Comparison of ENCODE assay signal across 22 mouse cellular contexts in genomic region chr14:34293641-34294040, GRCm38 (mm10).
"Had no signal": no experiment of that assay in that cellular context is flagged by ENCODE, and none has a peak within 500 bp of the region (broad histone marks: within the 10 kb centered on the region; RNA-seq: fewer than 3 reads in every experiment).

No protein-coding gene starts in this region.

- H3K36me3 ChIP-seq: intestine, embryonic 15.5 days; limb, embryonic 10.5 days; limb, embryonic 13.5 days; liver, embryonic 12.5 days; liver, embryonic 15.5 days; lung, embryonic 15.5 days; neural tube, embryonic 12.5 days; neural tube, embryonic 15.5 days had no signal

- H3K27ac ChIP-seq: intestine, embryonic 15.5 days; layer of hippocampus, adult 2 months; limb, embryonic 10.5 days; limb, embryonic 13.5 days; liver, embryonic 12.5 days; liver, embryonic 15.5 days; lung, embryonic 15.5 days; neural tube, embryonic 12.5 days; neural tube, embryonic 15.5 days had no signal

- H3K9ac ChIP-seq: intestine, embryonic 15.5 days; limb, embryonic 13.5 days; liver, embryonic 12.5 days; liver, embryonic 15.5 days; lung, embryonic 15.5 days; neural tube, embryonic 12.5 days; neural tube, embryonic 15.5 days had no signal

- ATAC-seq: intestine, embryonic 15.5 days; liver, embryonic 12.5 days had no signal

- H3K4me1 ChIP-seq: limb, embryonic 10.5 days; limb, embryonic 13.5 days; neural tube, embryonic 12.5 days; neural tube, embryonic 15.5 days had no signal

- H3K27me3 ChIP-seq: intestine, embryonic 15.5 days; limb, embryonic 13.5 days; liver, embryonic 12.5 days; liver, embryonic 15.5 days; lung, embryonic 15.5 days; neural tube, embryonic 12.5 days; neural tube, embryonic 15.5 days had no signal

- H3K9me3 ChIP-seq: intestine, embryonic 15.5 days; limb, embryonic 10.5 days; limb, embryonic 13.5 days; liver, embryonic 12.5 days; liver, embryonic 15.5 days; lung, embryonic 15.5 days; neural tube, embryonic 12.5 days; neural tube, embryonic 15.5 days had no signal

- H3K4me3 ChIP-seq: intestine, embryonic 15.5 days; layer of hippocampus, adult 2 months; limb, embryonic 10.5 days; limb, embryonic 13.5 days; liver, embryonic 12.5 days; liver, embryonic 15.5 days; lung, embryonic 15.5 days; neural tube, embryonic 12.5 days; neural tube, embryonic 15.5 days had no signal

- H3K4me2 ChIP-seq: intestine, embryonic 15.5 days; limb, embryonic 13.5 days; liver, embryonic 12.5 days; liver, embryonic 15.5 days; lung, embryonic 15.5 days; midbrain, embryonic 11.5 days; neural tube, embryonic 12.5 days; neural tube, embryonic 15.5 days had no signal

- DNase-seq: layer of hippocampus, adult 9-11 months; liver; lung, adult 18-20 months; lung, postnatal 14 days; lung, postnatal 4 days; midbrain, embryonic 14.5 days; right cerebral cortex, adult 18-20 months; right cerebral cortex, postnatal 14 days; spleen, adult 18-20 months; thymus, adult 2 months; thymus, postnatal 14 days; thymus, postnatal 4 days had no signal
